Mouse (Mus musculus): ENCODE data around the gene Arid5b.

Gene Arid5b

GRCm38 (mm10) chr10:68274900-68275760 is 3.4 kb downstream of the Arid5b start:
- in situ Hi-C loops (cut with MboI, MseI): loop anchor here (5.0 kb wide), 2 partner anchors 38 to 83 kb away; no protein-coding TSS in a partner anchor

GRCm38 (mm10) chr10:68269789-68270188 is 8.8 kb downstream of the Arid5b start:
- in situ Hi-C loops (cut with MboI, MseI): no loop called here

GRCm38 (mm10) chr10:68268629-68269028 is 9.9 kb downstream of the Arid5b start:
- in situ Hi-C loops (cut with MboI, MseI): no loop called here

GRCm38 (mm10) chr10:68263969-68264688 is 14.4 kb downstream of the Arid5b start:
- in situ Hi-C loops (cut with MboI, MseI): no loop called here

- in situ Hi-C loops (cut with MboI, MseI): no loop called here
These were observed 15.1 kb downstream of the Arid5b start for GRCm38 (mm10) chr10:68263296-68263968.

DNA sequence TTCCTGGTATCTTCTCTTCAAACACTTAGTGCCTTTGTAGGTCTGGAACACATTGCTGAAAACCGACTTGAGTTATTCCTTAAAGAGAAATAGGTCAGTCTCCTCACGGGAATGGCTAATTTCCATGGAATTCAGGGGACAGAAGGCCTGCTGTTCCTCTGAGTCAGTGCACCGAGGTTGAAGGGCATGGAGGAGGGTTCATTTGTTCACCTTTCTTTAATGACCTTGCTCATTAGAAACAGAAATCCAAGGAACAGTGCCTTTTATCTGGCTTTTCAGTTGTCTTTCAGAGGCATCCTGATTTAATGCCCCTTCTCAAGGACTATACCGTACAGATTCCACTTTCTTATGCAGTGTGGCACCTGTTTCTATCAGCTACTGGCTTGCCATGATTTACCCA is 18.9 kb downstream of the Arid5b start:
- in situ Hi-C loops (cut with MboI, MseI): no loop called here

- in situ Hi-C loops (cut with MboI, MseI): no loop called here
These were observed 21.0 kb downstream of the Arid5b start for GRCm38 (mm10) chr10:68257358-68258056.

GRCm38 (mm10) chr10:68256134-68256533 is 22.4 kb downstream of the Arid5b start:
- in situ Hi-C loops (cut with MboI, MseI): no loop called here

DNA sequence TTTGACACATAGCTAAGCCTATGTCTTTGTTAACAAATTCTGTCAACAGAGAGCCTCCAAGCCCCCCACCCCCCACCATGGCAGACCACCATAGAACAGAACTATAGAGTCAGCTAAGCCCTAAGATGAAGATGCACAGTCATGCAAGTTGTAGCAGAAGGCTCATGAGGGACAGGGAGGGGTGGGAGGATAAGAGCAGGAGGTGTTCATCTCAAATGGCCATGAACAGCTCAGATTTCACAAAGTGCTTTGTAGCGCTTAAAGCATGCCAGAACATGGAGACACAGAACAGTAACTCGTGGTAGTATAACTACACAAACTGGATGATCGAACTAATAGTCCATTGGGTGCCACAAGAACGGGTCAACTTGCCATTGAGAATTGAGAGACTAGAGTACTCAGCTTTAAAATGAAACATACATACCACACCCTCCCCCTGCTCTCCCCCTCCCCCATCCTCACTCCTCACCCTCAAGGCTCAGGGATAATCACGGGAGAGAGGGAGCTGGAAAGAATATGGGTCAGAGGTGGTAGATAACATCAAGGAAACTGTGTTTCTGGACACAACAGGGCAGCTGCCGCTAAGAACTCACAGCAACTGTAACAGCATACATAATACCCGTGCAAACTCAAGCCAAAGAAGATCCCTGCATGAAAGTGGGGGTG is 25.0 kb downstream of the Arid5b start:
- in situ Hi-C loops (cut with MboI, MseI): no loop called here

DNA sequence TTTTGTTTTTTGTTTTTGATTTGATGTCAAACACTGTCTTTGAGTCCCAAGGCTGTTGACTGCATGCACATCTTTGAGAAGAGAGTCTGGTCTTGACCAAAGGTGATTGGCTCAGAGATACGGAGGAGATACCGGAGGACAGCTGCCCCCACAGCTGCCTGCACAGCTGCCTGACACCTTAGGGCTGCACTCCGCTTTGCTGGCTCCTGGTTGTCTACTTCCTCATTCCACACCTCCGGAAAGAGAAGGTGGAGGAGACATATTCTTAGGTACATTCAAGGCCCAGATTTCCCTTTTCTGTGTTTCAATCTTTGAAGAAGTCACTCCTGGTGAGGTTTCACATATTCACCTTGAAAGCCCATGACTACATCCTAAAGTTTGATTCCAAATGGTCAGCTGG is 25.9 kb downstream of the Arid5b start:
- in situ Hi-C loops (cut with MboI, MseI): no loop called here

- in situ Hi-C loops (cut with MboI, MseI): loop anchor here (5.0 kb wide), 1 partner anchor 57 kb away; no protein-coding TSS in a partner anchor
These were observed 29.2 kb downstream of the Arid5b start for GRCm38 (mm10) chr10:68249355-68249782.

GRCm38 (mm10) chr10:68248281-68249015 is 30.1 kb downstream of the Arid5b start:
- in situ Hi-C loops (cut with MboI, MseI): loop anchor here (5.0 kb wide), 1 partner anchor 56 kb away; no protein-coding TSS in a partner anchor

GRCm38 (mm10) chr10:68247490-68248280 is 30.9 kb downstream of the Arid5b start:
- in situ Hi-C loops (cut with MboI, MseI): loop anchor here (5.0 kb wide), 1 partner anchor 55 kb away; no protein-coding TSS in a partner anchor

DNA sequence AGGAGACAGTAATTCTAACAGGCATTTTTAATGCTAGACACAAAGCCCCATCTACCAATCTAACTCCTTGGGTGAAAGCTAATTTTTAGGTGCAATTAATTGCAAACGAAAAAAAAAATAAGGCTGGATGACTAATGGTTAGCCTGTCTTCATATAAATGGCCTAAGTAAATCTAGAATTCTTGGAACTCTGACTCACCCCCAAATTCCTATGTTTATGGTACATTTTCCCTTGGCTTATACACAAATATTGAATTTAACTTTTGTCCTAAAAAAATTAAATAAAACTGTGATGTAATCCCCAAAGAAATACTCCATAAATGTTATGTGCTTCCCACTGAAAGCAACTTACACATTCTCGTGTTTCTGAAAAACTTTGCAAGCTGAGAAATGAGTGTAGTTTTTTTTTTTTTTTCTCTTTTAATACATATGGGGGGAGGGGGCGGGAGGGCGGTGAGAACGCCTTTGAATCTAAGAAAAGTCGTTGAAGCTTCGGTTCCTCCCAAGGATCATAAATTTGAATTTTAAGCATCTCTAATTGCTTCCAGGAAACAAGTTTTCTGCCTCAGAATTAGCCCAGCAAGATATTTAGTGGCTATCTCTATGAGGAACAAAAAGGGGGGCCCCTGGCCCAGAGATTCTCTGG is 31.8 kb downstream of the Arid5b start:
- in situ Hi-C loops (cut with MboI, MseI): loop anchor here (5.0 kb wide), 1 partner anchor 54 kb away; no protein-coding TSS in a partner anchor

- in situ Hi-C loops (cut with MboI, MseI): no loop called here
These were observed 37.6 kb downstream of the Arid5b start for GRCm38 (mm10) chr10:68240804-68241485.

DNA sequence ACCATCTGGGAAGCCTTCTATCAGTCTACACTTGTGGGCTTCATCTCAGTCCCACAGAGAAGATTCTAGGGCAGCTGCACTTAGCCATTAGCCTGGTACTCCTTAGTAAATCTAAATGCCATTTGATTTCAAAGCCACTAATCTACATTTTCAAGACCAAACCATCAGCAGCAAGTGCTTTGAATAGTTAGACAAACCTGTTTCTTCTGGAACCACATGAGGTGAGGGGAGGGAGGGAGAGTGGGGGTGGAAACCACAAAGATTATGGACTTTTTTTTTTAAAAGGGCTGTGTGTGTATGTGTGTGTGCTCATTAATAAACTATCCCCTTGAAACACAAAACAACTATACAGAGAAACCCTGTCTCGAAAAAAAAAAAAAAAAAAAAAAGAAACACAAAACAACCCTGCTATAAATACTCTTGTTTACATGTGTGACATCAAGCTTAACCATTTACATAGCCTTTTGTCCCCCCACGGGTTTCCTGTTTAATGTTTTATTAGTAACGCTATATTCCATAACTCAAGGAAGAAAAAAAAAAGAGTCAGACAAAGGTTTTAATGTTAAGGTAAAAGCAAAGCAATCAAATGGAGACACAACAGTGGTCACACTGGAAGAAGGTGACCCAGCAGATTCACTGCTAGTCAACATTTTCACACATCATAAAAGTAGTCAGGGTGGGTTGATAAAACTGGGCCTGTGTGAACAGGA is 38.3 kb downstream of the Arid5b start:
- in situ Hi-C loops (cut with MboI, MseI): no loop called here

DNA sequence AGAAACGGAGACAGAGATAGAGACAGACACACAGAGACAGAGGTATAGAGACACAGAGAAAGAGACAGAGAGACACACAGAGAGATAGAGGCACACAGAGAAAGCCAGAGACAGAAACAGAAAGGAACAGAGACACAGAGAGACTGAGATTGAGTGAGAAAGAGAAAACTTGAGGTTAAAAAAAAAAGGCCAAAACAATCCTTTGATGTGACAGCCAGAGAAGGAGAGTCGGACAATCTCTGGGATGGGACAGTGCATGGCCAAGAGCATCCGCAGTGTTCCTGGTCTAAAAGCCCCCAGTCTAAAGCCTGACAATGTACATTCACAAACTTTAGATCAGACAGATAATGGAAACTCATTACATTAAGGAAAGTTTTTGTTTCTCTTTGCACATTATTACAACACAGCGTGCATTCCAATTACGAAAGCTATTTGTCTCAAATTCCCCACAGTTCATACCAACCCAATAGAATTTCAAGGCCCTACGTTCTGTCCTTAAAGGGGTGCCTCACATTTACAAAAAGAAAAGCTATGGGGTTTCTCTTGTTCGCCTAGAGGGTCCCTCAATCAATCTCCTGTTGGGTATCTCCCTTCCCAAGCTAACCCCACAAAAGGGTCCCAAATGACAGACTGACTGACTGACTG is 39.0 kb downstream of the Arid5b start:
- in situ Hi-C loops (cut with MboI, MseI): loop anchor here (5.0 kb wide), 1 partner anchor 38 kb away; the partner anchor contains the start of gene Arid5b
